Mouse (Mus musculus): ENCODE measurements around the gene Olfr711. TPM values are rescaled to one million over a fixed set of nuclear protein-coding genes. Genes with fewer than 3 reads are reported as not detected.
"Not testable (repeated sequence)": the region's sequence is repeated elsewhere in the genome, so short reads cannot be mapped to it uniquely, and the experiment has no call there.

Gene Olfr711
- polyA plus RNA-seq (2016; fragmentation: Nextera tagmentation; extraction: Ambion mirVana) = not detected in 2 replicates

DNA sequence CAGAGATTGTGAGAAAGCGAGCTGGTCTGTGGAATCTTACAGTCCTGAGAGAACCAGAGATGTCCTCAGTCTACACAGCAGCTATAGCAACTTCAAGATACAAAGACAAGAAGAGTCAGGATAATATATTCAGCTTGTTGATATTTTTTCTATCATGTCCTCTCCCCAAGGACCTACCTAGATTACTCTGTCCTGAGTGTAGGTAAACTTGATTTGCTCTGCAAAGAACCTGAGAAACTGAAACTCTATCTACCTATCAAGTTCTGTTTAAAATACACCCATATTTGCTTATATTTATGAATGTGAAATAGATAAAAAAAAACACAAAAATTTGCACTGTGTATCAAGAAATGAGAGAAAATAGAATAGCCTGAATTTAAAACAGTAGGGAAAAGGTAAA lies at the start of gene Olfr711:
Olfr711 (minus strand) TSS at position 101 of the 400 bp plus-strand sequence.
- Histone ChIP-seq H3K9me3 (no peaks in the 10 kb centered on the region), H3K27ac (replicated peaks) (no peak within 1 kb of the TSS), H3K4me1 (no peaks in the 10 kb centered on the region), H3K36me3 (replicated peaks) (no peaks in the 10 kb centered on the region), H3K4me3 (no peak within 1 kb of the TSS), H3K27me3 (replicated peaks; ENCODE audit: low read depth, poor library complexity, severe bottlenecking) (no peaks in the 10 kb centered on the region)
- DNase-seq (ENCODE audit: low spot score) = no peak
- WGBS = 53% methylated on average over 1 of the region's 1 CpGs

GRCm38 (mm10) chr7:107005972-107006371 lies 30.7 kb upstream of the Olfr711 start, which contains the start of gene Olfr2:
Gene Olfr2 (minus strand): TSS chr7:107006072.
- H3K4me3 ChIP-seq = no peak within 1 kb of the TSS
- 57% methylated on average over 1 of the region's 1 CpGs for WGBS

DNA sequence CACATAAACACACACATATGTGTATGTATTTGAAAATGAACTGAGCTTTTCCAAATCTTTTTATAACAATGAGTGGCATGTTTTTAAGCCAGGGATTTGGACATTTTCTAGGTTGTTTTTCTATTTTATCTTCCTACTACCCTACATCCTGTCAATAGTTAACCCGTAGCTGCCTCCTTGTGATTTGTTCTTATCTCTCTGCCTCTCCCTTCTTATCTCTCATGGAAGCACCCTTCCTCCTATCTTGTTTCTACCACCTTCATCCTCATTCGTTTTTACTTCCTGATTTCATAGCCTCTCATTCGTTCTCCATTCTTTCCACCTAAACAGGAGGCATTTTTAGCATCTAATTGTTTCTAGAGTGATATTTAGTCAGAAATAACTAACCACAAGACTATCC lies 28.9 kb upstream of the Olfr711 start:
- DNase-seq (ENCODE audit: low spot score) = no peak
- no peaks in the 10 kb centered on the region for H3K27me3 ChIP-seq (replicated peaks; ENCODE audit: low read depth, poor library complexity, severe bottlenecking)
- H3K9me3 ChIP-seq = no peaks in the 10 kb centered on the region
- H3K4me3 ChIP-seq = no peak overlapping the region
- WGBS = 71% methylated on average over 3 of the region's 3 CpGs
- no peak overlapping the region for H3K27ac ChIP-seq (replicated peaks)
- H3K36me3 ChIP-seq (replicated peaks) = no peaks in the 10 kb centered on the region
- H3K4me1 ChIP-seq = no peaks in the 10 kb centered on the region

More at GRCm38 (mm10) chr7:107005972-107006371, 30.7 kb upstream of the Olfr711 start, which contains the start of gene Olfr2:
- H3K9me3 ChIP-seq = no peaks in the 10 kb centered on the region
- no peak for DNase-seq (ENCODE audit: low spot score)
- no peaks in the 10 kb centered on the region for H3K27me3 ChIP-seq (replicated peaks; ENCODE audit: low read depth, poor library complexity, severe bottlenecking)
- H3K36me3 ChIP-seq (replicated peaks) = no peaks in the 10 kb centered on the region
- no peaks in the 10 kb centered on the region for H3K4me1 ChIP-seq
- no peak within 1 kb of the TSS for H3K27ac ChIP-seq (replicated peaks)

GRCm38 (mm10) chr7:107000798-107001197 lies 25.5 kb upstream of the Olfr711 start:
- WGBS = 94% methylated on average over 7 of the region's 7 CpGs
- Histone ChIP-seq H3K27me3 (replicated peaks; ENCODE audit: low read depth, poor library complexity, severe bottlenecking) (no peaks in the 10 kb centered on the region), H3K27ac (replicated peaks) (no peak overlapping the region), H3K4me1 (no peaks in the 10 kb centered on the region), H3K9me3 (no peaks in the 10 kb centered on the region), H3K4me3 (no peak overlapping the region), H3K36me3 (replicated peaks) (no peaks in the 10 kb centered on the region)
- no peak for DNase-seq (ENCODE audit: low spot score)

- Histone ChIP-seq H3K9me3 (0 out of 2 replicates have a peak, but pooled peaks cover 6% of the 10 kb centered on the region), H3K36me3 (replicated peaks) (no peaks in the 10 kb centered on the region), H3K4me1 (no peaks in the 10 kb centered on the region), H3K27me3 (replicated peaks; ENCODE audit: low read depth, poor library complexity, severe bottlenecking) (no peaks in the 10 kb centered on the region), H3K4me3 (no peak overlapping the region), H3K27ac (replicated peaks) (no peak overlapping the region)
- 87% methylated on average over 3 of the region's 3 CpGs for WGBS
- no peak for DNase-seq (ENCODE audit: low spot score)
These were observed 10.0 kb upstream of the Olfr711 start for GRCm38 (mm10) chr7:106985236-106985635.

DNA sequence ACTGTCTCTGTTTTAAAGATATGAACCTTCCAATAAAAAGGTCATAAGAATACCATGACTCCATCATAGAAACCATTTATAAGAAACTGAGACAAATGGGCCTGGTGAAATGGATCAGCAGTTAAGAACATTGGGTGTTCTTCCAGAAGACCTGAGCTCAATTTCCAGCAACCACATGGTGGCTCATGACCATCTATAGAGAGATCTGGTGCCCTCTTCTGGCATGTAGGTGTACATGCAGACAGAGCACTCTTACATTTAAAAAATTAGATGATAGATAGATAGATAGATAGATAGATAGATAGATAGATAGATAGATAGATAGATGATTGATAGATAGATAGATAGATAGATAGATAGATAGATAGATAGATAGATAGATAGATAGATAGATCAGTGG lies 7.8 kb downstream of the Olfr711 start:
- not testable (repeated sequence) for H3K36me3 ChIP-seq (replicated peaks); H3K4me1 ChIP-seq; H3K27ac ChIP-seq (replicated peaks); H3K9me3 ChIP-seq; H3K4me3 ChIP-seq; DNase-seq (ENCODE audit: low spot score); H3K27me3 ChIP-seq (replicated peaks; ENCODE audit: low read depth, poor library complexity, severe bottlenecking)

DNA sequence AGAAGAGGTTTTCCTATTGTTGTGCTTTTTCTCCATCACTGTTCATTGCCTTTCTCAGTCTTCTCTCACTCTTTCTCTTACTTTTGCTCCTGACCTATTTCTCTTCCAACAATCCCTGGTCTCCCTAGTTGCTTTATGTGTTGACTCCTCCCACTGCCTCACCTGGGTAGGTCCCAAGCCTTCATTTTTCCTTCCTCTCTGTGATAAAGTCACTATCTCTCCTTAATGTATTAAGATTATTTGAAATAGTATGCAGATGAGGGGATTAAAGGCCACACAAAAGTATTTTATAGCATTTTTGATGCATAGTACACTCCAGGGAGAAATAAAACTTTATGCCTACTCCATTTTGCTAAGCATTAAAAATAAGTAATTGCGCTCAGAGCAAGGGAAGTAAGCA lies 11.4 kb downstream of the Olfr711 start, which contains the start of gene Olfr6:
Olfr6 (minus strand) TSS at position 101 of the 400 bp plus-strand sequence.
- DNase-seq (ENCODE audit: low spot score) = no peak
- H3K9me3 ChIP-seq = no peaks in the 10 kb centered on the region
- 89% methylated on average over 1 of the region's 1 CpGs for WGBS
- H3K27me3 ChIP-seq (replicated peaks; ENCODE audit: low read depth, poor library complexity, severe bottlenecking) = no peaks in the 10 kb centered on the region
- no peaks in the 10 kb centered on the region for H3K4me1 ChIP-seq
- H3K27ac ChIP-seq (replicated peaks) = no peak within 1 kb of the TSS
- H3K4me3 ChIP-seq = no peak within 1 kb of the TSS
- no peaks in the 10 kb centered on the region for H3K36me3 ChIP-seq (replicated peaks)

DNA sequence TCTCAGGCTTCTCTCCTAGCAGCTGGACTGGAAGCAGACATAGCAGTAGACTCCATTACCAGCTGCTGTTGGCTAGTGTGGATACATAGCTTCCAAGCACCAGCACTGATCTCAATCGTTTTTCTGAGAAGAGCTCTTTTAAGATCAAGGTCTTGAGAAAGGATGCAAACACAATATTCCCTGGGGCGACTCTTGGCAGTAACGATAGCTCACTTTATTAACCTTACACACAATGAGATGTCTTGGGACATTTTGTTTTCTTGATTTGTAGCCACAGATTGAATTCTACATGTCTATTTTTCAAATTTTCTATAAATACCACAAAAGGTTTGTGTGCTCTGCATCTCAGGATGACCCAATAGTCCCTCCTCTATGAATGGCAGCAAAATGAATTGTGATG lies 27.0 kb downstream of the Olfr711 start, which contains the start of gene Olfr710:
Olfr710 (minus strand) TSS at position 101 of the 400 bp plus-strand sequence.
- Histone ChIP-seq H3K27me3 (replicated peaks; ENCODE audit: low read depth, poor library complexity, severe bottlenecking) (no peaks in the 10 kb centered on the region), H3K27ac (replicated peaks) (no peak within 1 kb of the TSS), H3K4me3 (no peak within 1 kb of the TSS), H3K9me3 (no peaks in the 10 kb centered on the region), H3K36me3 (replicated peaks) (no peaks in the 10 kb centered on the region), H3K4me1 (no peaks in the 10 kb centered on the region)
- DNase-seq (ENCODE audit: low spot score) = no peak
- WGBS = 84% methylated on average over 3 of the region's 3 CpGs

DNA sequence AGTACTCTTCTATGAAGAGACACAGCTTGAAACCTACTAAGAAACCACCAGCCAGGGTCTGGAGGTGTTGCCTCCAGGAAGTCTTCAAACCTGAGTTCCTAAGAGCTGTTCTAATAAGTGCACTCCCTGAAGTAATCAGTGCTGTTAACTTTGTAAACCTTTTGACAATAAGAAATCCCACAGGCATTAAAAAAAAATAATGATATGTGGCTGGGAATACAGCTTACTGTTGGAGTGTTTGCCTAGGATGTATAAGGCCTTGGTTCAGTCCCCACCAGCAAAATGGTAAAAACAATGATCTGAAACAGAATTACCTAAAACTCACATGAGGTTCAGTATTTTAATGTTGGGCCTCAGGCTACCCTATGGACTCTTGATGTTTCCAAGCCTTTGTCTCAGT lies 43.1 kb downstream of the Olfr711 start, which contains the start of gene Olfr709-ps1:
Olfr709-ps1 (minus strand) TSS at position 101 of the 400 bp plus-strand sequence.
- Histone ChIP-seq H3K27me3 (replicated peaks; ENCODE audit: low read depth, poor library complexity, severe bottlenecking) (no peaks in the 10 kb centered on the region), H3K27ac (replicated peaks) (no peak within 1 kb of the TSS), H3K4me1 (no peaks in the 10 kb centered on the region), H3K36me3 (replicated peaks) (no peaks in the 10 kb centered on the region), H3K9me3 (no peaks in the 10 kb centered on the region), H3K4me3 (no peak within 1 kb of the TSS)
- no peak for DNase-seq (ENCODE audit: low spot score)

DNA sequence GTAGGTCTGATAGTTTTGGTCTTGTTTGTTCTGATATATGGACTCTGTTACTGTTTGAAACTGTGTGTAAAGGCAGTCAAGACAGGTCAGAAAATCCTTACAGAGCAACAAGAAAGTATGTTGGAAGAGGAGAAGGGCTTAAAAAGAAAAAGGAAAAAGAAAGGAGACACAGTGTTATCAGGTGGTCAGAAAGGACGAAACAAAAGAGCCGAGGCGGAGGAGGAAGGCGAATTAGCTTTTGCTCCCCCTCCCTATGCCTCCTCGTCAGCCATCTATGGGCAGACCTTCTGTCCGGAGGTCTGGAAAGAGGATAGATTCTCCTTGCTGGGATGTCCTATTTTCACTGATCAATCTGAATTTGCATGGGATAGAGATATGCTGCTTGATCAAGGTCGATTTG lies 54.3 kb downstream of the Olfr711 start:
- H3K27ac ChIP-seq (replicated peaks); H3K4me1 ChIP-seq; H3K4me3 ChIP-seq; H3K36me3 ChIP-seq (replicated peaks); H3K9me3 ChIP-seq; DNase-seq (ENCODE audit: low spot score); H3K27me3 ChIP-seq (replicated peaks; ENCODE audit: low read depth, poor library complexity, severe bottlenecking): not testable (repeated sequence)
- WGBS = 86% methylated on average over 7 of the region's 7 CpGs

Other genes with a start within 250 kb of the Olfr711 start
- not detected in 2 replicates for gene Olfr697, start 233.0 kb downstream of the Olfr711 start, polyA plus RNA-seq (2016; fragmentation: Nextera tagmentation; extraction: Ambion mirVana)
- not detected in 2 replicates for gene Olfr698, start 220.1 kb downstream of the Olfr711 start, polyA plus RNA-seq (2016; fragmentation: Nextera tagmentation; extraction: Ambion mirVana)
- gene Olfr699, start 182.3 kb downstream of the Olfr711 start, polyA plus RNA-seq (2016; fragmentation: Nextera tagmentation; extraction: Ambion mirVana) = not detected in 2 replicates
- not detected in 2 replicates for gene Olfr700, start 166.6 kb downstream of the Olfr711 start, polyA plus RNA-seq (2016; fragmentation: Nextera tagmentation; extraction: Ambion mirVana)
- not detected in 2 replicates for gene Olfr701, start 161.3 kb downstream of the Olfr711 start, polyA plus RNA-seq (2016; fragmentation: Nextera tagmentation; extraction: Ambion mirVana)
- not detected in 2 replicates for gene Olfr702, start 141.6 kb downstream of the Olfr711 start, polyA plus RNA-seq (2016; fragmentation: Nextera tagmentation; extraction: Ambion mirVana)
- gene Olfr703, start 132.1 kb downstream of the Olfr711 start, polyA plus RNA-seq (2016; fragmentation: Nextera tagmentation; extraction: Ambion mirVana) = not detected in 2 replicates
- not detected in 2 replicates for gene Olfr704, start 112.3 kb downstream of the Olfr711 start, polyA plus RNA-seq (2016; fragmentation: Nextera tagmentation; extraction: Ambion mirVana)
- not detected in 2 replicates for gene Olfr705, start 98.6 kb downstream of the Olfr711 start, polyA plus RNA-seq (2016; fragmentation: Nextera tagmentation; extraction: Ambion mirVana)
- gene Olfr706, start 87.3 kb downstream of the Olfr711 start, polyA plus RNA-seq (2016; fragmentation: Nextera tagmentation; extraction: Ambion mirVana) = not detected in 2 replicates
- gene Olfr707, start 74.2 kb downstream of the Olfr711 start, polyA plus RNA-seq (2016; fragmentation: Nextera tagmentation; extraction: Ambion mirVana) = not detected in 2 replicates
- gene Olfr1532-ps1, start 67.5 kb downstream of the Olfr711 start, polyA plus RNA-seq (2016; fragmentation: Nextera tagmentation; extraction: Ambion mirVana) = not detected in 2 replicates
- gene Olfr709-ps1, start 43.2 kb downstream of the Olfr711 start, polyA plus RNA-seq (2016; fragmentation: Nextera tagmentation; extraction: Ambion mirVana) = not detected in 2 replicates
- not detected in 2 replicates for gene Olfr710, start 27.1 kb downstream of the Olfr711 start, polyA plus RNA-seq (2016; fragmentation: Nextera tagmentation; extraction: Ambion mirVana)
- not detected in 2 replicates for gene Olfr6, start 11.5 kb downstream of the Olfr711 start, polyA plus RNA-seq (2016; fragmentation: Nextera tagmentation; extraction: Ambion mirVana)
- not detected in 2 replicates for gene Olfr2, start 30.6 kb upstream of the Olfr711 start, polyA plus RNA-seq (2016; fragmentation: Nextera tagmentation; extraction: Ambion mirVana)
- gene Olfr713, start 55.7 kb upstream of the Olfr711 start, polyA plus RNA-seq (2016; fragmentation: Nextera tagmentation; extraction: Ambion mirVana) = not detected in 2 replicates
- not detected in 2 replicates for gene Olfr714, start 95.5 kb upstream of the Olfr711 start, polyA plus RNA-seq (2016; fragmentation: Nextera tagmentation; extraction: Ambion mirVana)
- gene Olfr17, start 117.8 kb upstream of the Olfr711 start, polyA plus RNA-seq (2016; fragmentation: Nextera tagmentation; extraction: Ambion mirVana) = not detected in 2 replicates
- not detected in 2 replicates for gene Olfr715b, start 134.9 kb upstream of the Olfr711 start, polyA plus RNA-seq (2016; fragmentation: Nextera tagmentation; extraction: Ambion mirVana)
- not detected in 2 replicates for gene Olfr715, start 155.6 kb upstream of the Olfr711 start, polyA plus RNA-seq (2016; fragmentation: Nextera tagmentation; extraction: Ambion mirVana)
- not detected in 2 replicates for gene Olfr716, start 162.9 kb upstream of the Olfr711 start, polyA plus RNA-seq (2016; fragmentation: Nextera tagmentation; extraction: Ambion mirVana)
- gene Nlrp14, start 191.5 kb upstream of the Olfr711 start, polyA plus RNA-seq (2016; fragmentation: Nextera tagmentation; extraction: Ambion mirVana) = not detected in 2 replicates
- gene Rbmxl2, start 234.0 kb upstream of the Olfr711 start, polyA plus RNA-seq (2016; fragmentation: Nextera tagmentation; extraction: Ambion mirVana) = not detected in 2 replicates